Mouse (Mus musculus) adrenal gland (tissue): Measurements from ENCODE around the gene Ppp2r1a.

Experiments used
- intact Hi-C: fragments of 180-260 bp; cut with DNase I; formaldehyde crosslinking; loops from one replicate; pipeline ENCODE4 v1.15.1; 2025
- long read RNA-seq, 2 experiments: library from polyadenylated mRNA; unstranded; transcript quantifications; one replicate each; pipeline ENCODE4 v2.0.0; 2020; ENCODE audit warnings: borderline replicate concordance in 1 of 2; ENCODE audit not compliant: insufficient replicate concordance in 1 of 2

The Ppp2r1a gene
- long read RNA-seq, experiment 1, transcript Ppp2r1a-201 (15 exons, 2,410 nt) = major isoform, 115 of 319 reads
- long read RNA-seq, experiment 1, partial matches to known transcripts = 199 of 319 reads
- long read RNA-seq, experiment 1, other reads (novel, unspliced or antisense) = 5 of 319 reads
- long read RNA-seq, experiment 2, transcript Ppp2r1a-201 (15 exons, 2,410 nt) = major isoform, 101 of 224 reads
- long read RNA-seq, experiment 2, partial matches to known transcripts = 118 of 224 reads
- long read RNA-seq, experiment 2, other reads (novel, unspliced or antisense) = 5 of 224 reads

DNA sequence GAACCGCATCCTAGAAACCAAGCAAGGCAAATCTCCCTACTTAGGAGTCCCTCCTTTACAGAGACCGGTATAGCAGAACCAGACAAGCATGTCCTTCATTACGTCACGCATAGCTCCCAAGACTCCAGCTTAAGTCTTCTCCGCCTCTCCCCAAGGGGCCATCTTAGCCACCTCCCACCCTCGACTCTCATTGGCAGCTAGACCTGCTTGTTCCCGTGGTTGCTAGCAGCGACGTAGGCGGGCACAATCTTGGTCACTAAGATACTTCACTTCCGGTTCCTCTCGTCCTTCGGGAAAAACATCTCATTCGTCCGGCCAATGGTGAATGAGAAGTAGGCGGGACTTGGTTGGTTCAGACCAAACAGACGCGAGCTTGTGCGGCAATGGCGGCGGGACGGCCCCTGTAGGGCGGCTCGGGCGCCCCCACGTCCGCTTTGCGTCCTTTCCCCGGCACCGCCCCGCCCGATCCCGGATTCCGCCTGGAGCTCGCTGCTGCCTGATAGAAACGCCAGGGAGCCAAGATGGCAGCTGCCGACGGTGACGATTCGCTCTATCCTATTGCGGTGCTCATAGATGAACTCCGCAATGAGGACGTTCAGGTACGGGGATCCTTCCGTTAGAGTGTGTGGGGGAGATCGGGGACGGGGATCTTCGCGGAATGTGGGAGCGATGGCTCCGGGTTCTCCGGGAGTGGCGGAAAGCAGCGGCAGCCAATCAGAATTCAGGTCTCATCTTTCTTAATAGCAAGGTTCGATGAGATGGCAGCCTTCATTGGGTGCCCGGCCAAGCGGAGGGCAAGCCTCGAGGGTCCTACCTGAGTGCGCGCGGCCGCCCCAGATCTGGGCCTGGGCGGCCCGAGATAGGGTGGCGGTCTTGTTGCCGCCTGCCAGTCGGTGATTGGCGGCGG is at the start of gene Ppp2r1a:
TSS of gene Ppp2r1a (plus strand) at position 327 of the 907 bp plus-strand sequence.
- intact Hi-C loops = loop anchor here (2.0 to 10.0 kb wide), 2 partner anchors 64 to 100 kb away; partner anchors contain the start of genes Vmn1r230 and Zfp160

DNA sequence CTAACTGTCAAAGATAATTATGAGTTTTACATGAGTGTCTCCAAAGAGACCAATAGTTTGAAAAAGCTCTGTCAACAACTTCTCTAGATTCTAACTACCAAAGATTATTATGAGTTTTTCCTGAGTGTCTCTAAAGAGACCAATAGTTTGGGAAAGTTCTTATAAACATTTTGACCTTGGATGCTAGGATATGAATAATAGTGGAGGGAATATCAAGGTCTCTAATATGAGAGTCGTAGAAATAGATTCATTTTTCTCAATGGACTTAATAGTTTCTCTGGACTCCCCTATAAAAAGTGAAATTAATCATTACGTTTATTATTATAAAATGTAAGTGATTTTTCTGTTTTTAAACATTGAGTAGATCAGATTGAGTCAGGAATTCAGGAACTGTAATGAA is 40.1 kb upstream of the Ppp2r1a start, which contains the start of gene Vmn1r231:
TSS of gene Vmn1r231 (minus strand) at position 101 of the 400 bp plus-strand sequence.
- intact Hi-C loops = no loop called here

DNA sequence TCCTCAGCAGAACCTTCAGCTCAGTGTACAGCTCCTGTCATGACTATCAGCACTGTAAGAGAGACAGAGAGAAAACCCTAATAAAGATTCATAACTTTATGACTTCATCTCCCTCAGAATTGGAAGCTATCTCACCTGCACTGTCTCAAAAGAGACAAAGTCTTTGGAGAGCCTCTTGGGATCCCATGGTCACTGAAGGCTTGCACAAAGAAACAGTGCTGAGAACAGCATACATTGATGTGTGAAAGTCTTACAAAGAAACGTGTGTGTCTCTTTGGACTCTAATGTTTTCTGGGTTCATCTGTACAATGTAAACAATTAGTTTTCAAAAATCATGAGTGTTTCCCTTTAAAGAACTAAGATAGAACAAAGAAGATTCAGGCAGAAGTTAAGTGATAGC is 25.5 kb upstream of the Ppp2r1a start, which contains the start of gene Vmn1r232:
TSS of gene Vmn1r232 (minus strand) at position 101 of the 400 bp plus-strand sequence.
- intact Hi-C loops = no loop called here

DNA sequence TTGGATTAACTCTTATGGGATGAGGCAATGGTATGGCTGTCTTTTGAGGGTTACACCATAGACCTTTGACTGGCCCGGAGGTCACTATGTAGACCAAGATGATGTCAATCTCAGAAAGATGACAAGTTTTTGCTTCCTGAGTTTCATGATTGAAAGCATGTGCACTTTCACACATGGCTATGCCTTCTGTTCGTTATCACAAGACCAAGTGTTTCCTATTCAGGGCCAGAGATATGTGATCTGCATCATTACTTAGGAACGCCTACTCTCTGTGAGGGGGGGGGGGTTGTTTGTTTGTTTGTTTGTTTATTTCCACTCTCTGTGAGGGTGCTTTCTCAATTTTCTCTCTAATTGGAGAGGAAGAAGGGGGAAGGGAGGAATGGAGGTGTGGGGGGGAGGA is 885 bp upstream of the Ppp2r1a start:
- intact Hi-C loops = loop anchor here (2.0 to 10.0 kb wide), 2 partner anchors 65 to 99 kb away; partner anchors contain the start of genes Vmn1r230 and Zfp160

DNA sequence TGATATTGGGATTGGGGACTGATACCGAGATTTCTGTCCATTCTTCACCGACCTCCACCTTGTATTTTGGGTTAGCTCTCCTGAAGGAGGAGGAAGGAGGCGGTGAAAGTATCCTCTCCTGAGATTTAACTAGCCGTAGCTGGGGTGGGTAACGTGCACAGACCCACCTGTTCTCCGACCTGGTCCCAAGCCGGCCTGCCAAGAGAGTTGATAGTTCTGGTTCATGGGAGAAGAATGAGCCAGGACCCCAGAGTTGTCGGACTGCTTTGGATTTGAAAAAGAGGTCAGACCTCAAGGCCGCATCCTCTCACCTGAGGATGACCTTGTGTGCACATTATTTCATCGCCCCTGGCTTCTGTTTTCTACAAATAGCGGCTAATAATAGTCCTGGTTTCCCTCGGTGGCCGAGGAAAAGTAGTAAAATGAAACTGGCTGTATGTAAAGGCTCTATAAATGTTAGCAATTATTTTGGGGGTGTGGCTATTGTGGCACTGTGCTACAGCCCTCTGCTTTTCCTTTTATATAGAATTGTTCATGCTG is 985 bp downstream of the Ppp2r1a start:
- intact Hi-C loops = loop anchor here (10.0 kb wide), 1 partner anchor 101 kb away; the partner anchor contains the start of gene Vmn1r230

DNA sequence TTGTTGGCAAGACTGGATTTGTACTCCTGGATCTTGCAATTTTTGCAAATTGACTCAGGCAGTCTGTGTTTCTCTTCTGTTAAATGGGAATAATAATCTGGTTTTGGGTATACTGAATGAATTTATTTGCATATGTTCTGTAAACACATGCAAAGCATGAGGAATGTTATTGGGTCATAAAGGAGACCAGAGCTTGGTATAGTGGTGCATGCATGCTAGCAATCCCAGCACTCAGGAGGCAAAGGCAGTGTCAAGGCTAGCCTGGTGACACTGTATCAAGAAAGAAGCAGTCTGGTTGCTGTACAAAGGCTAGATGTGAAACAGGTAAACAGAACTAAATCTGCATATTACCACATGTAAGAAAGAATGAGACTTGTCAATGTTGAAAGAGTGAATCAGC is 1.5 kb downstream of the Ppp2r1a start:
- intact Hi-C loops = loop anchor here (10.0 kb wide), 1 partner anchor 102 kb away; the partner anchor contains the start of gene Vmn1r230

DNA sequence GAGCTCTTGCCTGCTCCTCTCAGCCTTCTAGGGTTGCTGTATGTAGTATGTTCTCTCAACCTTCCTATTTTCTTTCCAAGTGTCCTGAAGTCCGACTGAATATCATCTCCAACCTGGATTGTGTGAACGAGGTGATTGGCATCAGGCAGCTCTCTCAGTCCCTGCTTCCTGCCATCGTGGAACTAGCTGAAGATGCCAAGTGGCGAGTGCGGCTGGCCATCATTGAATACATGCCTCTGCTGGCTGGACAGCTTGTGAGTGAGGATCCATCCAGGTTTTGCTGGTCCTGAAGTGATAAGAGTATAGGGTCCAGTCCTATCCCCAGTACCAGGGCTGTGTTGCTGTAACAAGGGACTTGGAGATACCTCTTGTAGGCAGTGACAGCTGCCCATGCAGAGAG is 15.3 kb downstream of the Ppp2r1a start:
- intact Hi-C loops = no loop called here

DNA sequence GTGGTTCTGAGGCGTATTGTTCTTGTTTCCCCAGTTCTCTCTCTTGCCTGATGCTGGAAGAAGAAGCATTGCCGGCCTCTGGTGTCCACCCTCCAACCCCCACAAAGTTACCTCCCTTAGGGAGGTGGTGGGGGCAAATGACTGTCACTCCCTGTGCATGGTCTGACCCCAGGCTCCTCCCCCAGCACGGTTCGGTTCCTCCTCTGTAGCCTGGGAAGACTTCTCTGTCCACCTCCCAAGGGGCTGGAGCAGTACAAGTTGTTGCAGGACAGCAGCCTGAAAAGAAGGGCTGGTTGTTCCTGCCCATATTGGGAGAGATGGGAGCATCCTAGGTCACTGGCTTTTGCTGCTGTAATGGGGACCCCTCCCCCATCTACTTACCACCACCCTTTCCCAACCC is 20.3 kb downstream of the Ppp2r1a start:
- intact Hi-C loops = loop anchor here (5.0 kb wide), 1 partner anchor 47 kb away; no protein-coding TSS in a partner anchor

DNA sequence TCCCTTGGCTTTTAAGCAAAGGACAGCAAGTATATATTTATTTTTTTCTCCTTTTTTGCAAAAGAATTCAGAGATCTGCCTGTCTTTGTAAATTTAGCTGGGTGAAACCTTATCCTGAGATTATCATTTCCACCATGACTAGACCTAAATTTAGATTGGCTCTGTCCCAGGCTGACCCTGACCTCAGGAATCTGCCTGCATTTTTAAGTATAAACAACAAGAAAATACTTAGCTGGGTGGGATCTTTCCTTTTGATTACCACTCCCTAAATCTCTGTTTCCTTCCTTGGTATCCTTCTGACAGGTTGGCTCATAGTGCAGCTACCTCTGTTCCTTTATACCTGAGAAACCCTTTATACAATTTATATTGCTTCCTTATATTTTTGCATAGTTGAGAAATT is 21.6 kb downstream of the Ppp2r1a start:
- intact Hi-C loops = loop anchor here (5.0 kb wide), 1 partner anchor 46 kb away; no protein-coding TSS in a partner anchor

DNA sequence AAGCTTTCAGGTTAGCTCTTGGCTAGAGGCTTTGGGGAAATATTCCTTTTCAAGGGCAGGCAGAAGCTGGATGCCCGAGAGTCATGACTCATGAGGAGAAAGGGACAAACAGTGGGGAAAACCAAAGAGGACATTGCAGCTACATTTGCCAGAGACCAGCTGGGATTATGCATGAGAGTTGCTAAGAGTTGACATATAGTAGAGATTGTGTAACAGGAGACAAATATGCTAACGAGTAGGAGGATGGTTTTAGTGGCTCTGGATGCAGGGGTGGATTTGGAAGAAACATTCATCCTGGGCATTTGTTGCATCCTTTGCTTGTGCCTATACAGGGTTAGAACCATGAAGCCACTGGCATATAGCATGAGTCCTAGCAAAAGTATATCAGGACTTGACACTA is 48.6 kb downstream of the Ppp2r1a start:
- intact Hi-C loops = no loop called here

DNA sequence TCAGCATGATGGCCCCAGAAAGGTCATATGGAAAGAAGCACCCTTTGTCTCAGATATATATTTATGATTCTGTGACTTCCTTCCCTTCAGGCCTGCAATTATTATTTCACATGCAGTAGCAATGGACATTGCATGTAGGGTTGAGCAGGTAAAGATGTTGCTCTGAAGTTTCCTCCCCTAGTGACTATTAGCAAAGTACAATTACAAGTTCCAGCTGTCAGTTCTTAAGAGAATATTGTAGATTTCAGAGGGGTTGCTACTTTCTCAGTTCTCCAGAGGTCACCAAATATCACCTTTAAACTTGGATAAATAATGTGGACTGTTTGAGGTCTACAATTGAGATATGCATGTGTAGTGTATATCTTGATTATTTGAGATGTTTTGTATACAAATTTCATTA is 51.3 kb downstream of the Ppp2r1a start, which contains the start of gene Vmn1r233:
TSS of gene Vmn1r233 (minus strand) at position 101 of the 400 bp plus-strand sequence.
- intact Hi-C loops = no loop called here

DNA sequence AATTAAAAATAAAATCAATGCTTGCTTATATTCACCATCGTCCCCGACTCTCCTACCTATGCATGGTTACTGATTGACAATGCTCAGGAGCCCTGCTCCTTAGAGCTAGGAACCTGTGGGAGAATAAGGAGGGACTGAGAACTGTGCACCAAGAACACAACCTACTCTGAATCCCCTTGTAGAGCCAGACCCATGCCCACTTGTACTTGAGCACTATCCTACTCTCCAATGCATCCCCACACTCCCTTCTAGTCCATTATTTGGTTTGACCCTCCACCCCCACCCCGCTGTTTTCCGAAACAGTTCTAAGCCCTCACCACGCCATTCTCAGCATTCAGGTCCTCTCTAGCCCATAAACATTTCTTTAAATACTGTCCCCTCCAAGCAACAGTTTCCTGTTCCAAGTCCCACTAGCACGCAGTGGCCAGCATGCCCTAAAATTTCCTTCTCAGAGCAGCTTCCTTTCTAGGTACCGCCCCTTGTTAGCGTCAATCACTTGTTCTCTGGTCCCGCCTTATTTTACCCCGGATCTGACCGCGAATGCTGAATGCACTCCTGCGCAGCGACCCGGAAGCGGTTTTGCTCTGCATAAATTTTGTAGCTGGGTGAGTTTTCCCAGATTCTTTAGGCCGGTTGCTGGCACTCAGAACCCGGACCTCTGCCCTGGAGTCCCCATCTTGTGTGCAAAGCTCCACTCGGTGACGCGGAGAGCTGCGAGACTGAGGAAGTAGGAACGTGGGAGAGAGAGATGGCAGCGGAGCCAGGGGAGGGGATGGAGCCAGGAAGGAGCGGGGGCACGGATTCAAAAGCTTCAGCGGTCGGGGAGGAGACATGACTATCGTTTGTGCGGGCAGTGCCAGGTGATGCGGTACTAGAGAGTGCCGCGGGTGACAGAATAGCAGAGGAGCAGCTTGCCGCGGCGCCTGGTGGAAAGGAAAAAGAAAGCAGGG is 63.5 kb downstream of the Ppp2r1a start, which contains the start of gene Zfp160:
TSS of gene Zfp160 (plus strand) at position 522 of the 950 bp plus-strand sequence.
- intact Hi-C loops = loop anchor here (2.0 kb wide), 1 partner anchor 64 kb away; the partner anchor contains the start of gene Ppp2r1a

DNA sequence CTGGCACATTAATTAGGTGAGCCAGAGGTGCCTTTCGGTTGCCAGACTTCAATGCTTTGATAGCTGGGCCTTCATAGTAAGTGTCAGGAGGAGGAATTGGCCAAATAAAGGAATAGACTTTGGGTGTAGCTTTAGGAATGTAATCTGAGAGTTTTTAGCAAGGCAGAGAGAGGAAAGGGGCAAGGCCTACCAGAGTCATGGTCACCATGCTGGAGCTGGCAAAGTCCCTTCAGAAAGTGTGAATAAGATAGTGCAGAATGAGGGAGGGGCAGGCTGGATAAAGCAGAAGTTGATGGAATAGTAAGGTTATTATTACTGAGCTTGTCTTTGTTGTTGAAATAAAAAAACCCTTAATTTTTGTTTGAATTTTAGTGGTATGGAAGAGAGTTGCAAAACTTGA is 64.6 kb downstream of the Ppp2r1a start:
- intact Hi-C loops = loop anchor here (2.0 to 5.0 kb wide), 2 partner anchors 42 to 65 kb away; partner anchors contain the start of gene Ppp2r1a
